Mouse (Mus musculus) kidney, adult 2 months (tissue): ENCODE measurements at regions not wholly inside any gene's neighbourhood (a gene's known extent, or its start where the extent isn't known, plus 50 kb on each side); places are given as distances from the start of the nearest gene placed in this dataset.

Source experiments
- DNase-seq: peaks from one replicate; pipeline ENCODE4 v3.0.0; 2021
- H3K27ac ChIP-seq: fragments of 200-500 bp; 2 replicates; pipeline ENCODE4 v1.5.1; 2012; ENCODE audit warnings: low read depth, low read length, control low read depth, inconsistent platforms; ENCODE audit not compliant: insufficient read depth
- H3K27me3 ChIP-seq: fragments of 200-500 bp; replicated peaks from 2 replicates; pipeline ENCODE4 v1.6.1; 2012; ENCODE audit warnings: mild to moderate bottlenecking, moderate library complexity, low read length, inconsistent platforms; ENCODE audit not compliant: control insufficient read depth, insufficient read depth
- H3K36me3 ChIP-seq: fragments of 200-500 bp; 2 replicates; pipeline ENCODE4 v1.6.1; 2012; ENCODE audit warnings: mild to moderate bottlenecking, moderate library complexity, low read length, inconsistent platforms; ENCODE audit not compliant: control insufficient read depth, insufficient read depth
- H3K4me1 ChIP-seq: fragments of 200-500 bp; 2 replicates; pipeline ENCODE4 v1.6.1; 2011; ENCODE audit warnings: low read length; ENCODE audit not compliant: control insufficient read depth, insufficient read depth
- H3K4me3 ChIP-seq: fragments of 200-500 bp; 2 replicates; pipeline ENCODE4 v1.5.1; 2011; ENCODE audit warnings: mild to moderate bottlenecking, low read depth, low read length, control low read depth; ENCODE audit not compliant: insufficient read depth
- CTCF ChIP-seq: fragments of 200-500 bp; conservative IDR thresholded peaks from 2 replicates; pipeline ENCODE4 v1.5.1; 2011; ENCODE audit warnings: low read depth, mild to moderate bottlenecking, control low read depth, low read length, moderate library complexity, mixed read lengths; ENCODE audit not compliant: insufficient read depth, insufficient read length
- POLR2A ChIP-seq: fragments of 200-500 bp; IDR thresholded peaks from one replicate; pipeline ENCODE4 v1.6.1; 2011; ENCODE audit warnings: low read depth, low read length, control low read depth
- WGBS: fragments of 180-500 bp; shearing (Covaris S2); methylation state at CpG from one replicate; pipeline ENCODE4 v1.1.7; 2018; 5-methylcytosine and 5-hydroxymethylcytosine counted together

GRCm38 (mm10) chr7:129941311-129942029 is 349.8 kb downstream of the Wdr11 start:
- no peak for DNase-seq
- TF ChIP-seq CTCF (no peak), POLR2A (no peak)
- H3K27me3 ChIP-seq, result no peaks in the 10 kb centered on the region
- no peaks in the 10 kb centered on the region for H3K36me3 ChIP-seq
- WGBS, result 74% methylated on average over 9 of the region's 9 CpGs
- H3K4me1 ChIP-seq, result no peaks in the 10 kb centered on the region
- H3K27ac ChIP-seq, result no peak overlapping the region
- no peak overlapping the region for H3K4me3 ChIP-seq

DNA sequence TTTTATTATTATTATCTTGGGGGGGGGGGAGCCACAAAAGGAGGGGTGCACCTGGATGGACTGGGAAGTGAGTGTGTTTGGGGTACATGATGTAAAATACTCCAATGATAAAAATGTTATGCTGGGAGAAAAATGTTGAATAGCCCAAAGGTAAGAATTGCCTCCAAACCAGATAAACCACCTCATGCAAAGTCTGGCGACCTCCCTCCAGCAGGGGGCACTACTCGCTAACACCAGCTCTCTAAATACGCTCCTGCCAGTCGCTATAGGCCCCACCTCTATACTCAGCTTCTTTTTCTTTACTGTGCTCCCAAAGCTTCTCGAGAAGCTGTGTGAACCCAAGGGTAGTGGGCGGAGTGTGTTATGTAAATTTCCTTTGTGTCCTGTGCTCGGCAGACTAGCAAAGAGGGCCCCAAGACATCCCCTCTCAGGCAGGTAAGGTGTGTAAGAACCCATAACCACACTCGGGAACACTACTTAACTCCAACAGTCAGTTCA is 357.0 kb downstream of the Wdr11 start:
- H3K4me1 ChIP-seq, result no peaks in the 10 kb centered on the region
- no peak overlapping the region for H3K4me3 ChIP-seq
- no peak overlapping the region for H3K27ac ChIP-seq
- no peaks in the 10 kb centered on the region for H3K36me3 ChIP-seq
- 74% methylated on average over 8 of the region's 8 CpGs for WGBS
- DNase-seq, result no peak
- TF ChIP-seq CTCF, result 0 out of 2 replicates have a peak, but pooled peaks have one; percentile 17
- TF ChIP-seq POLR2A, result no peak
- H3K27me3 ChIP-seq, result no peaks in the 10 kb centered on the region

GRCm38 (mm10) chr7:129950456-129950855 is 358.8 kb downstream of the Wdr11 start:
- TF ChIP-seq POLR2A, result no peak
- TF ChIP-seq CTCF, result no peak
- WGBS, result 87% methylated on average over 1 of the region's 1 CpGs
- Histone ChIP-seq H3K4me1 (no peaks in the 10 kb centered on the region), H3K4me3 (no peak overlapping the region), H3K27me3 (no peaks in the 10 kb centered on the region), H3K27ac (no peak overlapping the region), H3K36me3 (no peaks in the 10 kb centered on the region)
- DNase-seq, result no peak

DNA sequence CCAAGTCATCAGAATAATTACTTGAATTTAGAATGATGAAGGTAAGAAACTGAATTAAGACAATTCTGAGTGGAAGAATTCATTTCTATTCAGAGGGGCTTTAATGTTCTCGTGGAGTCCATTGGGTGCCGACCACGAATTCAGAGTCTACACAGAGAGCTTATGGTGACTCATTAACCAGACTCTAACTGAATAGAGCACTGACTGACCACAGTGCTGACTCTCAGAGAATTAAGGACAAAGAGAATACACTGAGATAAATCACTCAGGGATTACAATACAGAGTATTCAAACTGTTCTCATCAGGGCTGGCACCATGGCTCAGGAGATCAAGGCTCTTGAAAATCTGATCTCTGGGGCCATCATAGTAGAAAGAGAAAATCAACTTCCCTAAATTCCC is 366.7 kb downstream of the Wdr11 start:
- no peaks in the 10 kb centered on the region for H3K36me3 ChIP-seq
- H3K4me3 ChIP-seq, result no peak overlapping the region
- no peaks in the 10 kb centered on the region for H3K27me3 ChIP-seq
- no peaks in the 10 kb centered on the region for H3K4me1 ChIP-seq
- H3K27ac ChIP-seq, result no peak overlapping the region
- DNase-seq, result peak; percentile 34
- WGBS, result 43% methylated on average over 3 of the region's 3 CpGs
- TF ChIP-seq POLR2A (no peak), CTCF (no peak)

- Histone ChIP-seq H3K27ac (no peak overlapping the region), H3K4me3 (no peak overlapping the region), H3K27me3 (no peaks in the 10 kb centered on the region), H3K4me1 (no peaks in the 10 kb centered on the region), H3K36me3 (no peaks in the 10 kb centered on the region)
- no peak for DNase-seq
- TF ChIP-seq POLR2A, result no peak
- no peak for TF ChIP-seq CTCF
- whole genome bisulfite sequencing, result 63% methylated on average over 12 of the region's 12 CpGs
These were observed 370.9 kb downstream of the Wdr11 start for GRCm38 (mm10) chr7:129962575-129962974.

- Histone ChIP-seq H3K4me1 (no peaks in the 10 kb centered on the region), H3K27ac (no peak overlapping the region), H3K36me3 (no peaks in the 10 kb centered on the region), H3K4me3 (no peak overlapping the region), H3K27me3 (no peaks in the 10 kb centered on the region)
- DNase-seq, result no peak
- TF ChIP-seq CTCF (no peak), POLR2A (no peak)
- WGBS, result 68% methylated on average over 8 of the region's 8 CpGs
These were observed 372.5 kb downstream of the Wdr11 start for GRCm38 (mm10) chr7:129964192-129964591.

GRCm38 (mm10) chr7:129965281-129966051 is 373.8 kb downstream of the Wdr11 start:
- H3K4me1 ChIP-seq, result no peaks in the 10 kb centered on the region
- no peak overlapping the region for H3K4me3 ChIP-seq
- no peak for DNase-seq
- 85% methylated on average over 9 of the region's 9 CpGs for WGBS
- TF ChIP-seq POLR2A (no peak), CTCF (no peak)
- no peaks in the 10 kb centered on the region for H3K27me3 ChIP-seq
- H3K27ac ChIP-seq, result no peak overlapping the region
- H3K36me3 ChIP-seq, result no peaks in the 10 kb centered on the region
